In genomic region chr7:128382527-128382860, GRCm38 (mm10) we compare ENCODE assay signal across 17 mouse cellular contexts.
"Had no signal": no experiment of that assay in that cellular context is flagged by ENCODE, and none has a peak within 500 bp of the region (broad histone marks: within the 10 kb centered on the region; RNA-seq: fewer than 3 reads in every experiment).

No protein-coding gene starts in this region.

- H3K27me3 ChIP-seq: limb, embryonic 12.5 days; limb, embryonic 15.5 days; midbrain, embryonic 13.5 days; neural tube, embryonic 13.5 days had no signal

- H3K4me3 ChIP-seq: limb, embryonic 12.5 days; limb, embryonic 15.5 days; midbrain, embryonic 10.5 days; midbrain, embryonic 13.5 days; myocyte; neural tube, embryonic 13.5 days had no signal

- H3K27ac ChIP-seq: limb, embryonic 12.5 days; limb, embryonic 15.5 days; liver, embryonic 14.5 days; midbrain, embryonic 10.5 days; midbrain, embryonic 13.5 days; neural tube, embryonic 13.5 days had no signal

- DNase-seq: kidney, adult 11 months; kidney, adult 9 months; kidney, postnatal 14 days; kidney, postnatal 4 days; left cerebral cortex, postnatal 4 days; liver, postnatal 0 days; lung, embryonic 14.5 days; spleen, adult 18-20 months had no signal

- H3K36me3 ChIP-seq: limb, embryonic 12.5 days; limb, embryonic 15.5 days; midbrain, embryonic 10.5 days; midbrain, embryonic 13.5 days; neural tube, embryonic 13.5 days had no signal

- H3K9ac ChIP-seq: limb, embryonic 12.5 days; limb, embryonic 15.5 days; liver, embryonic 14.5 days; liver, postnatal 0 days; lung, embryonic 14.5 days; midbrain, embryonic 13.5 days; neural tube, embryonic 13.5 days had no signal

- ATAC-seq: liver, postnatal 0 days; midbrain, embryonic 13.5 days; midbrain, embryonic 16.5 days had no signal

- H3K4me2 ChIP-seq: limb, embryonic 12.5 days; limb, embryonic 15.5 days; liver, embryonic 11.5 days; lung, embryonic 14.5 days; midbrain, embryonic 13.5 days; neural tube, embryonic 13.5 days had no signal

- H3K4me1 ChIP-seq: limb, embryonic 12.5 days; neural tube, embryonic 13.5 days had no signal

- H3K9me3 ChIP-seq: limb, embryonic 12.5 days; limb, embryonic 15.5 days; midbrain, embryonic 10.5 days; midbrain, embryonic 13.5 days; neural tube, embryonic 13.5 days had no signal
